Mouse (Mus musculus) ES-Bruce4 (cell line): ENCODE measurements around the gene Arl15.

Experiments
- CTCF ChIP-seq: IDR thresholded peaks from one replicate; pipeline ENCODE4 v1.8.1; 2011; ENCODE audit warnings: low read depth, low read length
- EP300 ChIP-seq: IDR thresholded peaks from 2 replicates; pipeline ENCODE4 v1.6.1; 2011; ENCODE audit warnings: low read depth, low read length; ENCODE audit not compliant: insufficient read depth
- POLR2A ChIP-seq: IDR thresholded peaks from one replicate; pipeline ENCODE4 v1.8.1; 2011; ENCODE audit warnings: low read length; ENCODE audit not compliant: insufficient read depth

DNA sequence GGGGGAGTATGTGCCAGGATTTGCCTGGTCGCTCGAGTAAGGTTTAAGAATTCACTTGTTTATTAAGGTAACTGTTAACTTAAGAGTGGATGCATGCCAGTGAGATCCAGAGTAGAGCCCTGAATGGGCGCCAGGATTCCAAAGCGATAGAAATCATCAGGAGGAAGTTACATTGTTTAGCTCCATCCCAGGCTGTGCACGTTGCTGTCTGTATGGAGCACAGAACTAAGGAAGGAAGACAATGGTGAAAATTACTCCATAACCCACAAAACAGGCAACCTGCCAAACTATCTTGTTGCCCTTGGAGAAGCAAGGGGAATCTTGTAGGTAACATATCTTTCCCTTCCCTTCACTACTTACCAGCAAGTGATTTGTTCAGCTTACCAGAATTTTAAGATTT lies 176.4 kb downstream of the Arl15 start:
- no peak for TF ChIP-seq POLR2A
- no peak for TF ChIP-seq CTCF
- TF ChIP-seq EP300, result no peak
